Mouse (Mus musculus) adrenal gland, adult 8-10 months (tissue): ENCODE results near the gene Gm4969. TPM values are rescaled to one million over a fixed set of nuclear protein-coding genes. Genes with fewer than 3 reads are reported as not detected.
"Not testable (repeated sequence)": the region's sequence is repeated elsewhere in the genome, so short reads cannot be mapped to it uniquely, and the experiment has no call there.

Source experiments
- DNase-seq: peaks from one replicate; pipeline ENCODE4 v3.0.0; 2022
- total RNA-seq, 4 experiments: library from RNA; stranded (reverse); gene quantifications; 2 replicates each; pipeline ENCODE4 v1.2.4; 2022

Gm4969 gene
- total RNA-seq, 4 experiments from 2014 or later: not detected

GRCm38 (mm10) chr7:19093537-19094385 is 24.4 kb downstream of the Gm4969 start:
- peak; percentile 99 for DNase-seq

DNA sequence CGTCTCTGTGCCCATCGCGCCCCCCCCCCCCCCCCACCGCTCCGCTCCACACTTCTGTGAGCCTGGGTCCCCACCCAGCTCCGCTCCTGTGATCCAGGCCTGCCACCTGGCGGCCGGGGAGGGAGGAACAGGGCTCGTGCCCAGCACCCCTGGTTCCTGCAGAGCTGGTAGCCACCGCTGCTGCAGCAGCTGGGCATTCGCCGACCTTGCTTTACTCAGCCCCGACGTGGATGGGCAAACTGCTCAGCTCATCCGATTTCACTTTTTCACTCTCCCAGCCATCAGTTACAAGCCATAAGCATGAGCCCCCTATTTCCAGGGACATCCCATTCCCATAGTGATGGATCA is 25.0 kb downstream of the Gm4969 start:
- DNase-seq: peak; percentile 81

GRCm38 (mm10) chr7:19092381-19093173 is 25.6 kb downstream of the Gm4969 start:
- DNase-seq: peak; percentile 68

DNA sequence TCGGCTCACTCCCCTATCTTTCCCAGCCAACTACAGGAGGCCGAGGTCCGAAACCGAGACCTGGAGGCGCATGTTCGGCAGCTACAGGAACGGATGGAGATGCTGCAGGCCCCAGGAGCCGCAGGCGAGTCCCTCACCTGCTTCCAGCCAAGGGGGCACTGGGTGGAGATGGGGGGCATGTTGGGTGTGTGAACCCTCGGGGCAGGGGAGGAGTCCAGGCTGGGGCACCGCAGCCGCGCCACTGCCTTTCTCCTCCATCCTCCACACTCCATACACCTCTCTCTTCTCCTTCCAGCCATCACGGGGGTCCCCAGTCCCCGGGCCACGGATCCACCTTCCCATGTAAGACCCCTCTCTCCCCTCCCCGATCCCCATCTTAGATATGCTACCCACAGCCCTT is 26.3 kb downstream of the Gm4969 start:
- DNase-seq: no peak

GRCm38 (mm10) chr7:19088813-19089212 is 29.4 kb downstream of the Gm4969 start:
- DNase-seq: no peak

DNA sequence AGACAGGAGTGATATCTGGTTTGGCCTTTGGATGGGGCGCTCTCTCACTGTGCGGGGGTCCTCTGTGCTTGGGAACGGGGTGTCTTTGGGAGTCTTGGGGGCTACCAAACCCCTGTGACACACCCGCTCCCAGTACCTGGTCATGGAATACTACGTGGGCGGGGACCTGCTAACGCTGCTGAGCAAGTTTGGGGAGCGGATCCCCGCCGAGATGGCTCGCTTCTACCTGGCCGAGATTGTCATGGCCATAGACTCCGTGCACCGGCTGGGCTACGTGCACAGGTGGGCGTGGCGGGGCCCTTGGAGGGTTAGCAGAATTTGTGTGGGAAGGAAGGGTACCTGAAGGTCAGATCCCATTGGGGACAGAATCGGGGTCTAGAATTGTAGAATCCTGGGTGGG is 31.4 kb downstream of the Gm4969 start:
- DNase-seq: no peak

DNA sequence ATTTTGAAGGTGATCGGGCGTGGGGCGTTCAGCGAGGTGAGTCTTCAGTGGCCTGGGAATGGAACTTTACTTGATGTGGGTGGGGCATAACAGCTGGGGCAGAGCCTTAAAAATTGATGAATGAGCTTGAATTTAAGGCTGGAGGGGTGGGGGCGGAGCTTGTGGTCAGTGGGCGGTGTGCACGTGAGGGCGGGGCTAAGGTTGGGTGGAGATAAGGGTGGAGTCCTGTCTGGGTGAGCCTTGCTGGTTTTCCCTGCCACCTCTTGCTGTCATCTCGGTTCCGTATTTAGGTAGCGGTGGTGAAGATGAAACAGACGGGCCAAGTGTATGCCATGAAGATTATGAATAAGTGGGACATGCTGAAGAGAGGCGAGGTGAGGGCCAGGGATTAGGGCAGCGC is 32.1 kb downstream of the Gm4969 start:
- DNase-seq: peak; percentile 74

- DNase-seq: no peak
Measured at GRCm38 (mm10) chr7:19085495-19085894, 32.7 kb downstream of the Gm4969 start.

- DNase-seq: no peak
Measured at GRCm38 (mm10) chr7:19084921-19085473, 33.2 kb downstream of the Gm4969 start.

DNA sequence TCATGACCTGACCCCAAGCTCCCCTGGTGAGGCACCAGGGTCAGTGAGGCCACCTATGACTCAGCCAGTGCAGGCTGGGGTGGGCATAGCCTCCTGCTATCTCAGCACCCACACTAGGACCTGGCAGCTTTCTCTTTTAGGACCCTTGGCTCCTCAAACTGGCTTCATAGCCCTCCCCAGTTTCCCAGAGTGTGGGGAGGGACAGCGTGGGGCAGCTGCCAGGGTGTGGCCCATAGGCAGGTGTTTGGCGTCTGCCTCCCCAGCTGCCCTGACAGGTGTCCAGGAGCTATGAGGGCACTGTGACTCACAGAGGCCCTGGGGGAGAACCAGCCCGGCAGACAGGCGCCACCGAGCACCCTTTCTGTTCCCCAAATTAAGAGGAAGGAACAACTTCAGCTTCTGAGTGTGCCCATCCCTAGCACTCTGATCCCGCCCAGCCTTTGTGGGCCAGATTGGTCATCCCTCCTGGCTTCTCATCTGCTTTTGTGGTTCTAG is 33.8 kb downstream of the Gm4969 start:
- no peak for DNase-seq

DNA sequence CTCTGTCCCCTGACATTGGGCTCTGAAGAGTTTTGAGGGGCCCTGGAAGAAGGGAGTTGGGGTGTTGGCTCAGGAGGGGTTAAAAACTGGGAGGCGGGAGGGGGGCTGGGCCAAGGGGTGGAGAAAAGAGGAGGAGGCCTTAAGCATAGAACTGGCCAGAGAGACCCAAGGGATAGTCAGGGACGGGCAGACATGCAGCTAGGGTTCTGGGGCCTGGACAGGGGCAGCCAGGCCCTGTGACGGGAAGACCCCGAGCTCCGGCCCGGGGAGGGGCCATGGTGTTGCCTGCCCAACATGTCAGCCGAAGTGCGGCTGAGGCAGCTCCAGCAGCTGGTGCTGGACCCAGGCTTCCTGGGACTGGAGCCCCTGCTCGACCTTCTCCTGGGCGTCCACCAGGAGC is 34.5 kb downstream of the Gm4969 start, which contains the start of gene Dmpk:
TSS of gene Dmpk (plus strand) at position 149 of the 400 bp plus-strand sequence.
- no peak for DNase-seq

DNA sequence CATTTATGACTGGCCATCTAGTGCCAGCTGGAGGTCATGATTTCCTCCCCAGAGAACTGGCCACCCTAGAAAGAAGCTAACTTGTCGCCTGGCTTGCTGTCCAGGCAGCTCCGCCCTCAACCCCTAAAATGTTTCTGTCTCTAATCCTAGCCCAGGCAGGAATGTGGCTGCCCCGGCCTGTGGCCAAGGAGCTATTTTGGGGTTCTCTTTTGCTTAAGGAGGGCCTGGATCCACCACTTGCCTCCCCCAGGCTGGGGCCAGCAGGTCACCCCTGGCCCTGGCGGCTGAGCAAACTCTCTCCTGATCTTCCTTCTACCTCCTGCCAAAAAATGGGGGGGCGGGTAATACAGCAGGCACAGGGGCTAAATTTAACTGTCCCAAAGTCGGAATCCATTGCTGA is 35.1 kb downstream of the Gm4969 start:
- no peak for DNase-seq

GRCm38 (mm10) chr7:19082171-19082570 is 36.0 kb downstream of the Gm4969 start:
- DNase-seq: no peak

DNA sequence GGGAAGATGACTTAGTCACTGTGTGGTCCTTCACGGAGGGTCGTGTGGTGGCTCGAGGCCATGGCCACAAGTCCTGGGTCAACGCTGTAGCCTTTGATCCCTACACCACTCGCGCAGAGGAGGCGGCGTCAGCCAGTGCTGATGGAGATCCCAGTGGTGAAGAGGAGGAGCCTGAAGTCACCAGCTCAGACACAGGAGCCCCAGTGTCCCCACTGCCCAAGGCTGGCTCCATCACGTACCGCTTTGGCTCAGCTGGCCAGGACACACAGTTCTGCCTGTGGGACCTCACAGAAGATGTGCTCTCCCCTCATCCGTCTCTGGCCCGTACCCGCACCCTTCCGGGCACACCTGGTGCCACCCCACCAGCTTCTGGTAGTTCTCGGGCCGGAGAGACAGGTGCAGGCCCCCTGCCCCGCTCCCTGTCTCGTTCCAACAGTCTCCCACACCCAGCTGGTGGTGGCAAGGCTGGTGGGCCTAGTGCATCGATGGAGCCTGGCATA is 37.7 kb downstream of the Gm4969 start:
- DNase-seq: no peak

DNA sequence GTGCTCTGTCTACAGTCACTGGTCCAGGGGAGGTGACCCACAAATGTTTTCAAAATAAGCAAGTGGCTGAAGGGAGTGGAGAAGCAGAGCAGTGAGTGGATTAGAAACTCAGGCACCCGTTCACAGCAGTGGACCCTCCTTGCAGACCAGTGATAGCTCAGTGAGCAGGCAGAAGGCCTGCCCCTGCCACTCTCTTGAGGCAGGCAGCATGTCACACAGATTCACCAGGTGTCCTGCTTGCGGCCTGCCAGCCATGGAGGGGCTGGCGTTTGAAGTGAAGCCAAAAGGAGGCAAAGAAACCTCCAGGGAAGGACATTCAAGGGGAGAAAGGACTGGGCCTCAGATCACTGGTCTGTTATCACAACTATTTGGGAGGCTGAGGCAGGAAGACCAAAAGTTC is 39.4 kb downstream of the Gm4969 start:
- DNase-seq: no peak

- no peak for DNase-seq
Measured at GRCm38 (mm10) chr7:19077761-19078160, 40.4 kb downstream of the Gm4969 start.

- no peak for DNase-seq
Measured at GRCm38 (mm10) chr7:19076586-19076991, 41.6 kb downstream of the Gm4969 start.

DNA sequence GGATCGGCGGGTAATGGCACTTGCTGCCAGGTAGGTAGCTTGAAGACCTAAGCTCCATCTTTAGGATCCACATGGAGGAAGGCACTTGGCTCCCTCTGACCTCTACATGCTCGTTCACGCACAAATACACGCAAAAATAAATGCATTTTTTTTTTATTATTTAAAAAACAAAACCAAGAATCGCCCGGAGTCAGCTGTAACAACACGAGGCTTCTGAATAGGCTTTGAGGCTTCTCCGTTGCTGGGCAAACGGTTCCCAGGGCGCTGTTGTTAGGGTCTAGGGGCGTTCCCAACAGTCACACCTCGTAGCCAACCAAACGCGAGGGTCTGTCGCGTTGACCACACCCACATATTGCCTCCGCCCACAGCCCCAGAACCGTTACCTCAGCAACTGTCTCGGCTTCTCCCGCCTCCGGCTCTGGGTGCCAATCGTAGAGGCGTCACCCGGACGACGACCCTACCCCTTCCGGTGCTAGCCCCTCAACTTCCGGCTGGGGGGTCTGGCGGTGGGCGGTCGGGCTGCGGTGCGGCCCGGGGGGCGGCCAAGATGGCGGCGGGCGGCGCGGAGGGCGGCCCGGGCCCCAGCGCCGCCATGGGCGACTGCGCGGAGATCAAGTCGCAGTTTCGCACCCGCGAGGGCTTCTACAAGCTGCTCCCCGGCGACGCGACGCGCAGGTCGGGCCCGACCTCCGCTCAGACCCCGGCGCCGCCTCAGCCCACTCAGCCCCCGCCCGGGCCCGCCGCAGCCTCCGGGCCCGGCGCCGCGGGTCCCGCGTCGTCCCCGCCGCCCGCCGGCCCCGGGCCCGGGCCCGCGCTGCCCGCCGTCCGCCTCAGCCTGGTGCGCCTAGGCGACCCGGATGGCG is 42.2 kb downstream of the Gm4969 start, which contains the start of gene Dmwd:
TSS of gene Dmwd (plus strand) at position 505 of the 863 bp plus-strand sequence.
- DNase-seq: peak; percentile 97

- no peak for DNase-seq
Measured at GRCm38 (mm10) chr7:19075231-19075630, 42.9 kb downstream of the Gm4969 start.

GRCm38 (mm10) chr7:19074494-19074893 is 43.7 kb downstream of the Gm4969 start:
- DNase-seq: no peak

- no peak for DNase-seq
Measured at GRCm38 (mm10) chr7:19073504-19073903, 44.7 kb downstream of the Gm4969 start.

DNA sequence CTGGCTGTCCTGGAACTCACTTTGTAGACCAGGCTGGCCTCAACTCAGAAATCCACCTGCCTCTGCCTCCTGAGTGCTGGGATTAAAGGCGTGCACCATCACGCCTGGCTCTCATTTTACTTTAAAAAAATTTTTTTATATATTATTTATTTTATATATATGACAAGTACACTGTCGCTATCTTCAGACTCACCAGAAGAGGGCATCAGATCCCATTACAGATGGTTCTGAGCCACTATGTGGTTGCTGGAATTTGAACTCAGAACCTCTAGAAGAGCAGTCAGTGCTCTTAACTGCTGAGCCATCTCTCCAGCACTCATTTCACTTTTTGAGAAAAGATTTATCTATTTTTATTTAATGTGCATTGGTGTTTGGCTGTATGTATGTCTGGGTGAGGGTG is 47.1 kb downstream of the Gm4969 start:
- not testable (repeated sequence) for DNase-seq
